Mouse (Mus musculus): ENCODE data around the gene Tmem50b. TPM values are rescaled to one million over a fixed set of nuclear protein-coding genes. Genes with fewer than 3 reads are reported as not detected.
A peak's percentile ranks its signal among the peaks of the same experiment; 100 is the strongest.

Gene Tmem50b
- polyA plus RNA-seq, 1 experiment = 37.8 TPM

DNA sequence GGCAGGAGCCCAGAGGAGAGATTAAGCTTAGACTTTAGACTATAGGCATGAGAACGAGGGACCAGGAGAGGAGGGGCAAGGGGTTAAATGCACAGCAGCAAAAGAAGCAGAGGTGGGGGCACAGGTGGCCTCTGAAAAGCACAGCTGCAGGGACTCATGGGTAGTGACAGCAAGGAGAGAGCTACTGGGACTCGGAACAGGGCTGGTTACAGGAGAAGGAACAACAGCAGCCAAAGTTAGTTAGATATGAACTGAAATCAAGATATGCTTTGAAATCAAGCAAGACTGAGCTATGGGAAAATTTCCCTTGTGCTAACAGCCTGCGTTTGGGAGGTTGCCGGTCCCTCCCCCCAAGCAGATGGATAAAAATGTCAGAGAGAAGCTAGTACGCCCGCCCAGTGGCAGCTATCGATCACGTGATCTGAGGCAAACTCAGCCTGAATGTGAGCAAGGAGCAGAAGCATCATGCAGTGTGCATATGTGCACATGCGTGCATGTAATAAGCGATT lies 56.0 kb downstream of the Tmem50b start:
- Histone ChIP-seq H3K27me3 (ENCODE audit: control insufficient read depth, insufficient read depth, low read length) (no peaks in the 10 kb centered on the region), H3K4me1 (replicated peaks; ENCODE audit: control insufficient read depth, insufficient read depth, low read length) (peaks cover 56% of the 10 kb centered on the region), H3K27ac (ENCODE audit: control insufficient read depth, insufficient read depth, low read length) (peak overlapping the region; percentile 96), H3K4me3 (ENCODE audit: control insufficient read depth, insufficient read depth, low read length) (peak overlapping the region; percentile 34), H3K36me3 (ENCODE audit: control insufficient read depth, insufficient read depth, low read length) (no peaks in the 10 kb centered on the region)
- peak; percentile 43; the same call in 1 of the 2 replicates for TF ChIP-seq POLR2A (IDR thresholded peaks at IDR 0.05; ENCODE audit: control insufficient read depth, extremely low read depth, insufficient read depth, low read length, poor library complexity)
- TF ChIP-seq CTCF (IDR thresholded peaks at IDR 0.05; ENCODE audit: borderline replicate concordance, control insufficient read depth, extremely low read depth, insufficient read depth, low read length, poor library complexity) = no peak
- WGBS = 36% methylated on average over 10 of the region's 10 CpGs
- peak; percentile 76 for DNase-seq

DNA sequence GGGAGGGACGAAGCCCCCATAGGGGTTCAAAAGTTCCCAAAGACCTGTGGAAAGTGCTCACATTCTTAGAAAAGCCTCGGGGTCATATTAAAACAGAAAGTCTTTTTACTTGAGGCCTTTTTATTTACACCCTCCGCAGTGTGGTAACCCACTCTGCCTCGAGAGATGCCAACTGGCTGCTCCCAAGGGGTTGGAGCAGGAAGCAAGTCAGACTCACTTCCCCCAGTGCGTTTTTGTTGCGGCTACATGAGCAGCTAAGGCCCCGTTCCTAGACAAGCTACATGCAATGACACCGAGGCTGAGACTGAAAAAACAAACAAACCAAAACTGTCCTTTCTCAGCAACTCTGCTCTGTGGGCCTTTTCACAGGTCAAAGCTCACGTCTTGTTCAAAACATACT lies 59.1 kb downstream of the Tmem50b start:
- 8% methylated on average over 9 of the region's 9 CpGs for WGBS
- peak; percentile 37 for DNase-seq
- Histone ChIP-seq H3K27me3 (ENCODE audit: control insufficient read depth, insufficient read depth, low read length) (no peaks in the 10 kb centered on the region), H3K27ac (ENCODE audit: control insufficient read depth, insufficient read depth, low read length) (peak overlapping the region; percentile 87), H3K4me1 (replicated peaks; ENCODE audit: control insufficient read depth, insufficient read depth, low read length) (peaks cover 57% of the 10 kb centered on the region), H3K4me3 (ENCODE audit: control insufficient read depth, insufficient read depth, low read length) (no peak overlapping the region), H3K36me3 (ENCODE audit: control insufficient read depth, insufficient read depth, low read length) (no peaks in the 10 kb centered on the region)
- no peak for TF ChIP-seq CTCF (IDR thresholded peaks at IDR 0.05; ENCODE audit: borderline replicate concordance, control insufficient read depth, extremely low read depth, insufficient read depth, low read length, poor library complexity)
- no peak for TF ChIP-seq POLR2A (IDR thresholded peaks at IDR 0.05; ENCODE audit: control insufficient read depth, extremely low read depth, insufficient read depth, low read length, poor library complexity)

- no peak for TF ChIP-seq POLR2A (IDR thresholded peaks at IDR 0.05; ENCODE audit: control insufficient read depth, extremely low read depth, insufficient read depth, low read length, poor library complexity)
- no peak for TF ChIP-seq CTCF (IDR thresholded peaks at IDR 0.05; ENCODE audit: borderline replicate concordance, control insufficient read depth, extremely low read depth, insufficient read depth, low read length, poor library complexity)
- Histone ChIP-seq H3K4me1 (replicated peaks; ENCODE audit: control insufficient read depth, insufficient read depth, low read length) (peaks cover 61% of the 10 kb centered on the region), H3K27me3 (ENCODE audit: control insufficient read depth, insufficient read depth, low read length) (no peaks in the 10 kb centered on the region), H3K4me3 (ENCODE audit: control insufficient read depth, insufficient read depth, low read length) (no peak overlapping the region), H3K27ac (ENCODE audit: control insufficient read depth, insufficient read depth, low read length) (peak overlapping the region; percentile 87), H3K36me3 (ENCODE audit: control insufficient read depth, insufficient read depth, low read length) (no peaks in the 10 kb centered on the region)
- WGBS = 18% methylated on average over 6 of the region's 6 CpGs
- no peak for DNase-seq
Measured at GRCm38 (mm10) chr16:91538051-91538450, 59.5 kb downstream of the Tmem50b start.

DNA sequence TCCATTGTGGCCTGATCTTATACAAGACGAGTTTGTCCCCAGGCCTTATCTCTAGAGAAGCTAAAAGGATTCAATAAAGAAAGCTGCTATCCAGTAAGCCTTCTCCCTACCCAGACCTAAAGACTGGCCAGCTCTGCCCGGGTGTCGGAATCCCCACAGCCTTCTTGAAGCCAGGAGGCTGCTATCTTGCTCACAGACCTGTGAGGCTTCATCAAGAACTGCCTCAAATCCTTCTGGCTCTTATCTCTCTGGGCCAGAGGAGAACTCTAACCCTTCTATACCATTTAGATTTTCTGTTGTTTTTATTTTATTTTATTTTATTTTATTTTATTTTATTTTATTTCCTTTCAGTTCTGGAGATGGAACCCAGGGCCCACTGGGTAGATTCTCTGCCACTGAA lies 60.5 kb downstream of the Tmem50b start:
- H3K27ac ChIP-seq (ENCODE audit: control insufficient read depth, insufficient read depth, low read length) = no peak overlapping the region
- no peak for DNase-seq
- H3K4me3 ChIP-seq (ENCODE audit: control insufficient read depth, insufficient read depth, low read length) = no peak overlapping the region
- WGBS = 98% methylated on average over 3 of the region's 3 CpGs
- TF ChIP-seq CTCF (IDR thresholded peaks at IDR 0.05; ENCODE audit: borderline replicate concordance, control insufficient read depth, extremely low read depth, insufficient read depth, low read length, poor library complexity) (no peak), POLR2A (IDR thresholded peaks at IDR 0.05; ENCODE audit: control insufficient read depth, extremely low read depth, insufficient read depth, low read length, poor library complexity) (no peak)
- no peaks in the 10 kb centered on the region for H3K27me3 ChIP-seq (ENCODE audit: control insufficient read depth, insufficient read depth, low read length)
- H3K4me1 ChIP-seq (replicated peaks; ENCODE audit: control insufficient read depth, insufficient read depth, low read length) = peaks cover 63% of the 10 kb centered on the region
- no peaks in the 10 kb centered on the region for H3K36me3 ChIP-seq (ENCODE audit: control insufficient read depth, insufficient read depth, low read length)

DNA sequence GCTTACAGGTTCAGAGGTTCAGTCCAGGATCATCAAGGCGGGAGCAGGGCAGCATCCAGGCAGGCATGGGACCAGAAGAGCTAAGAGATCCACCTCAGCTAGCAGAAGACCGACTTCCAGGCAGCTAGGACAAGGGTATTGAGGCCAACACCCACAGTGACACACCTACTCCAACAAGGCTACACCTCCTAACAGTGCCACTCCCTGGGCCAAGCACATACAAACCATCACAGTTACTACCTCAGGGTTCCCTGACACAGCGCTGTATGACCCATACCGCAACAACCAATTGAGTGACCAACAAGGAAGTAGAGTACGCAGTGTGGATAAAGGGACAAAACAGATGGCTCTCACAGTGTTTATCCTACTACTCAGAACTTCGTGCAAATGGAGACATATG lies 61.2 kb downstream of the Tmem50b start:
- H3K4me3 ChIP-seq (ENCODE audit: control insufficient read depth, insufficient read depth, low read length) = no peak overlapping the region
- no peaks in the 10 kb centered on the region for H3K27me3 ChIP-seq (ENCODE audit: control insufficient read depth, insufficient read depth, low read length)
- no peak for DNase-seq
- H3K27ac ChIP-seq (ENCODE audit: control insufficient read depth, insufficient read depth, low read length) = no peak overlapping the region
- TF ChIP-seq POLR2A (IDR thresholded peaks at IDR 0.05; ENCODE audit: control insufficient read depth, extremely low read depth, insufficient read depth, low read length, poor library complexity) (no peak), CTCF (IDR thresholded peaks at IDR 0.05; ENCODE audit: borderline replicate concordance, control insufficient read depth, extremely low read depth, insufficient read depth, low read length, poor library complexity) (no peak)
- no peaks in the 10 kb centered on the region for H3K36me3 ChIP-seq (ENCODE audit: control insufficient read depth, insufficient read depth, low read length)
- WGBS = 96% methylated on average over 6 of the region's 6 CpGs
- peaks cover 57% of the 10 kb centered on the region for H3K4me1 ChIP-seq (replicated peaks; ENCODE audit: control insufficient read depth, insufficient read depth, low read length)

- TF ChIP-seq POLR2A (IDR thresholded peaks at IDR 0.05; ENCODE audit: control insufficient read depth, extremely low read depth, insufficient read depth, low read length, poor library complexity) (no peak), CTCF (IDR thresholded peaks at IDR 0.05; ENCODE audit: borderline replicate concordance, control insufficient read depth, extremely low read depth, insufficient read depth, low read length, poor library complexity) (no peak)
- no peak overlapping the region for H3K27ac ChIP-seq (ENCODE audit: control insufficient read depth, insufficient read depth, low read length)
- H3K36me3 ChIP-seq (ENCODE audit: control insufficient read depth, insufficient read depth, low read length) = no peaks in the 10 kb centered on the region
- DNase-seq = no peak
- no peak overlapping the region for H3K4me3 ChIP-seq (ENCODE audit: control insufficient read depth, insufficient read depth, low read length)
- no peaks in the 10 kb centered on the region for H3K27me3 ChIP-seq (ENCODE audit: control insufficient read depth, insufficient read depth, low read length)
- peaks cover 48% of the 10 kb centered on the region for H3K4me1 ChIP-seq (replicated peaks; ENCODE audit: control insufficient read depth, insufficient read depth, low read length)
- 95% methylated on average over 6 of the region's 6 CpGs for WGBS
Measured at GRCm38 (mm10) chr16:91534888-91535287, 62.7 kb downstream of the Tmem50b start.

DNA sequence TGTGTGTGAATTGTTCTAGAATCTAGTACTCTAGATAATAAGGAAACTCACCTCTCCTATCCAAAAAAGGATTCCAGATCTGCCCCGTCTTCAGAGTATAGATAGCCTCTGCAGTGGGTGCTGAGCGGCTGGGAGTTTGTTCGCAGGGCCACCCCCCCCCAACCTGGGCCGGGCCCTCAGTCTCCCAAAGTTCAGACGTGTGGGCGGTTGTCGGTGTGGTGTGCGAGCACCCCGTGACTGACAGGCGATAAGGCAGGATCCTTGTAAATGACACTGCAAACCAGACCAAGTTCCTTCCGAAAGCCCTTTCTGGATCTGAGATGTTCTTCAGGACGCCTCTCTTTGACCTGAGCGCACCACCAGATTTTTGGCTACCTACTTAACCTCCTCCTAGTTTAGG lies 63.1 kb downstream of the Tmem50b start:
- Histone ChIP-seq H3K27me3 (ENCODE audit: control insufficient read depth, insufficient read depth, low read length) (no peaks in the 10 kb centered on the region), H3K36me3 (ENCODE audit: control insufficient read depth, insufficient read depth, low read length) (no peaks in the 10 kb centered on the region), H3K4me1 (replicated peaks; ENCODE audit: control insufficient read depth, insufficient read depth, low read length) (peaks cover 46% of the 10 kb centered on the region), H3K27ac (ENCODE audit: control insufficient read depth, insufficient read depth, low read length) (no peak overlapping the region), H3K4me3 (ENCODE audit: control insufficient read depth, insufficient read depth, low read length) (no peak overlapping the region)
- DNase-seq = peak; percentile 41
- TF ChIP-seq POLR2A (IDR thresholded peaks at IDR 0.05; ENCODE audit: control insufficient read depth, extremely low read depth, insufficient read depth, low read length, poor library complexity) = no peak
- no peak for TF ChIP-seq CTCF (IDR thresholded peaks at IDR 0.05; ENCODE audit: borderline replicate concordance, control insufficient read depth, extremely low read depth, insufficient read depth, low read length, poor library complexity)
- WGBS = 60% methylated on average over 13 of the region's 13 CpGs
